Mouse (Mus musculus): ENCODE results near the gene Map3k14.

- no peak for TF ChIP-seq TAL1 (IDR thresholded peaks at IDR 0.05; ENCODE audit: low read length)
- no peak for TF ChIP-seq GATA1 (IDR thresholded peaks at IDR 0.05; ENCODE audit: low read length)
Measured at GRCm38 (mm10) chr11:103170494-103171285, 96.6 kb downstream of the Map3k14 start, which contains the start of gene Fmnl1.
